14 mouse cellular contexts compared by ENCODE assay signal in genomic region chr11:52354644-52355043, GRCm38 (mm10).
"Had no signal": no experiment of that assay in that cellular context is flagged by ENCODE, and none has a peak within 500 bp of the region (broad histone marks: within the 10 kb centered on the region; RNA-seq: fewer than 3 reads in every experiment).

No protein-coding gene starts in this region.

- DNase-seq: kidney, adult 18-20 months; kidney, postnatal 14 days; layer of hippocampus, adult 9-11 months; layer of hippocampus, postnatal 36 days; lung, postnatal 10 days; right cerebral cortex, postnatal 4 days; spleen, adult 18-20 months; thymus, adult 2 months; thymus, postnatal 25 days had no signal

- H3K9me3 ChIP-seq: kidney, embryonic 15.5 days; limb, embryonic 12.5 days; midbrain, embryonic 12.5 days; neural tube, embryonic 13.5 days had no signal

- H3K36me3 ChIP-seq: kidney, embryonic 15.5 days; limb, embryonic 12.5 days; midbrain, embryonic 12.5 days; neural tube, embryonic 13.5 days had no signal

- ATAC-seq: midbrain, embryonic 16.5 days had no signal

- H3K4me3 ChIP-seq: kidney, embryonic 15.5 days; limb, embryonic 12.5 days; midbrain, embryonic 12.5 days; neural tube, embryonic 13.5 days had no signal

- H3K4me2 ChIP-seq: kidney, embryonic 15.5 days; limb, embryonic 12.5 days; midbrain, embryonic 12.5 days; neural tube, embryonic 13.5 days had no signal

- H3K27me3 ChIP-seq: kidney, embryonic 15.5 days; limb, embryonic 12.5 days had no signal

- H3K9ac ChIP-seq: kidney, embryonic 15.5 days; limb, embryonic 12.5 days; midbrain, embryonic 12.5 days; neural tube, embryonic 13.5 days had no signal

- H3K27ac ChIP-seq: kidney, embryonic 15.5 days; limb, embryonic 12.5 days; midbrain, embryonic 12.5 days; neural tube, embryonic 13.5 days had no signal
